Mouse (Mus musculus) brain, embryonic 14.5 days (tissue): Measurements from ENCODE around the gene H2al1c. TPM values are rescaled to one million over a fixed set of nuclear protein-coding genes. Genes with fewer than 3 reads are reported as not detected.
"Not testable (repeated sequence)": the region's sequence is repeated elsewhere in the genome, so short reads cannot be mapped to it uniquely, and the experiment has no call there.

Experiments used
- DNase-seq: peaks from one replicate; pipeline ENCODE4 v3.0.0-alpha.2; 2011; ENCODE audit warnings: low read depth
- CTCF ChIP-seq: fragments of 200-500 bp; IDR thresholded peaks from 2 replicates; pipeline ENCODE4 v1.5.1; 2012; ENCODE audit warnings: inconsistent platforms, mild to moderate bottlenecking, moderate library complexity, borderline replicate concordance; ENCODE audit not compliant: insufficient read depth, insufficient read length; ENCODE audit errors: extremely low read depth
- POLR2A ChIP-seq: fragments of 200-500 bp; IDR thresholded peaks from 2 replicates; pipeline ENCODE4 v1.6.1; 2012; ENCODE audit warnings: mild to moderate bottlenecking, inconsistent platforms, borderline replicate concordance; ENCODE audit not compliant: poor library complexity, insufficient read depth, insufficient read length, severe bottlenecking; ENCODE audit errors: extremely low read depth
- polyA plus RNA-seq: library from polyadenylated mRNA; depleted of rRNA; stranded (reverse); fragments of >200 nt; gene quantifications from 2 replicates; pipeline ENCODE4 v1.2.3, GENCODE M21; 2012; rRNA removed

The H2al1c gene
- polyA plus RNA-seq: not detected in 2 replicates

DNA sequence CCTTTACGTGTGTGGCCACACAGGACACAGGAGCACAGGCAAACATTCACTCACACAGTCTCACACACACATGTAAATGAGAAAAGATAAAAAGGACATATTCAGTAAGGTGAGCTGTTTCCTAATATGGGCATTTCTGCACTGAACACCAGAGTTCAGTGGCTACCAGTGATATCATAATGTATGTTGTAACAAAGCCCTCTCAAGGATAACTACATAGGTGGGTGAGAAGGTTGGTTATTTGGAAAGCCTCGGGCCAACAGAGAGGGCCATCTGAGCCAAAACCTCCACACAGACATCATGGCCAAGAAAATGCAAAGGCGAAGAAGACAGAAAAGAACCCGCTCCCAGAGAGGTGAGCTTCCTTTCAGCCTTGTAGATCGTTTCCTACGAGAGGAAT is at the start of gene H2al1c:
TSS of gene H2al1c (plus strand) at position 301 of the 400 bp plus-strand sequence.
- not testable (repeated sequence) for DNase-seq

DNA sequence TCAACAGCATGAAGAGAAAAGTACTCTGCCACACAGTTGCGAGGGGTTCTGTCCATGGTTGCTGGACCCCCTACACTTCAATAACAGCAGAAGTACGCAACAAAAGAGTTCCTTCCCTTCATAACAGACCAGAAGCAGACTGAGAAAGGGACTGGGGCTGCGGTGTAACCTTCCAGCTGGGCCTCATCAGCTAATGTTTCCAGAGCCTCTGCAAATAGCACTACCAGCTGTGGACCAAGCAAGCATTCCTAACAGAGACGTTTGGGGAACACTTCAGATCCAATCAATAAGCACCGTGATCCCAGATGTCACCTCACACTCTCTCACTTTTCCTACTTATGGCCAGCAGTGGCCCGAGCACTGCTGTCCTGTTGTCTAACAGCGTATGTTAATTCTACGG is 40.5 kb upstream of the H2al1c start:
- DNase-seq: no peak
- no peak for TF ChIP-seq CTCF

DNA sequence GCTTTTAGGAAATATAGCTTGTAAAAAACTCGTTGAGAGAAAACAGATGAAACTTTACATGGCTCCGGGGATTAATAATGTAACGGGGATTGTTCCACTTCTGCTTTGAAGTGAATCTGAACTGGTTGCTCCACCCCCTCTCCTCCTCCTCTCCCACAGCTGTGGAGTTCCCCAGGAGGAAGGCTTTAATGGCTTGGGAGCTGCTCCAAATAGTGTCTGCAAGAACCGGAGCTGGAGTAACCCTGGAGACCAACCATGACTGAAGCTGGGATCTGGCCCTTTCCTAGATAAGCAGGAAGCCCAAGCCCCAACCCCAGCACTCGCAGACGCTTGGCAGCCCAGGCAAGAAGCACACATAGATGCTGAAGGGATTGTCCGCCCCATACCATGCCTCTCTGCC is 37.7 kb upstream of the H2al1c start:
- DNase-seq: no peak
- TF ChIP-seq POLR2A (no peak), CTCF (no peak)

DNA sequence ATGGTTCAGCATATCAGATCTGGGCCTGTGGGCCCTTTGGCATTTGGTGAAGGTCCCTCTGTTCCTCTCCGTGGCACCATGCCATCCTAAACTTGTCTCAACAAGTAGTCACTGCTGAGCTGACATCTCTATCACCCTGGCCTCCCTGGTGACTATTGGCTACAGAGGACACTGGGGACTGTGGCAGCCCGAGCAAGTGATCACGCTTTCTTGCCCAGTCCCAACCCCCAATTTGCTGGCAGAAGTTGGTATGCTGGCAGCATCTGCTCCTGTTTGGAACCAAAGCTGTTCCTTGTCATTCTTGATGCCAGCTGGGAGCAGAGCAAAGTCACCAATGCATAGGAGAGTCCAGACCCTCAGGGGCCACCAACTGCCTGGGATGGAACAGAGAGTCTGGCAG is 36.4 kb upstream of the H2al1c start:
- TF ChIP-seq CTCF (no peak), POLR2A (no peak)
- peak; percentile 68 for DNase-seq

DNA sequence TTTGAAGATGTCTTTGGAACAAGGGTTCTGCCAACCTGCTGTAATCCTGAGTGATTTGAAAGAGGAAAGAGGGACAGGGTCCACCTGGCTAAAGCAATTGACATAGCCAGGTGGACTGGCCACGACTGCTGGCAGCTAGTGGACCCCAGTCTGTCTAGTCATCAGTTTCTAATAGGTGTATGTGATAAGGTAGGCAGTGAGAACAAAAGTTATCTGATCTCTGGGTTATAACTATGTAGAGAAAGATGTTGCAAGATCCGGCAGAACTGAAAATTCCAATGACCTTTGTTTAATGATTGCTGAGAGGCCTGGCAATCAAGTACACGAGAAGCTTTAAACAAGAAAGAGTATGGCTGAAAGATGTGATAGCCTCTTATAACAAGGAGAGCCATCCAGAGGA is 32.3 kb upstream of the H2al1c start:
- TF ChIP-seq POLR2A (no peak), CTCF (no peak)
- DNase-seq: no peak

DNA sequence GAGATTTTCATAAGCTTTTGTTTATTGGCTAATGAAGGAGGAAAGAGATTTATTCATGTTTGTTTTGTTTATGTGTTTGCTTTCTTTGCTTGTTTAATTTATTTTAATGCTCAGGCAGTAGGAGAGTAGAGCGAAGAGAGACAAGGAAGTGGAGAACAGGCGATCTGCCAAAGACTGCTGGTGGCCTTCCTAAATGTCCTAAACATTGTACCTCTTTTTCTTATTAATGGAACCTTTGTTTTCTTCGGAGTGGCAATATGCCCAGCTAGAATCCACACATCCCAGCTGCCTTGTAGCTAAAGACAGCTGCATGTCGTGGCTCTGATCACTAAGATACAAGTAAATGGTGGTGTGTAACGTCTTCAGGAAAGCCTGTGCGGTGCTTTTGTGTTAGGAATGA is 28.4 kb upstream of the H2al1c start:
- no peak for TF ChIP-seq POLR2A
- no peak for TF ChIP-seq CTCF
- no peak for DNase-seq

DNA sequence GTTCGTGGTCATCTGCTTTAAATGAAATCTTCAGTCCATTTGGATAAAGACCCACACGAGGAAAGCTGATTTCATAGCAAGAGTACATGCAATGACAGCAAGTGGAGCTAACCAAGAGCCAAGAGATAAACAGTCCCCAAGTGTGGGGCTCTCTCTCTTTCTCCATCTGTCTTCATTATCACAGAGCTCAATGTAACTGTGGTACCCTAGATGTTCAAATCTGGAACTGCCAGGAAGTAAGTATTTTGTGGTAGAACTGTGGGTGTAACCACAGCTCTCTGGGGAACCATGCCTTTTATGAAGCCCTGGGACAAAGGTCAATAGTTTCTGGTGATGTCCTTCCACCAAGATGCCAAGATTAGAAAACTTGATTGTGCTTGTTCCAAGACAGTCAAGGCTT is 24.7 kb upstream of the H2al1c start:
- TF ChIP-seq CTCF (no peak), POLR2A (no peak)
- no peak for DNase-seq

DNA sequence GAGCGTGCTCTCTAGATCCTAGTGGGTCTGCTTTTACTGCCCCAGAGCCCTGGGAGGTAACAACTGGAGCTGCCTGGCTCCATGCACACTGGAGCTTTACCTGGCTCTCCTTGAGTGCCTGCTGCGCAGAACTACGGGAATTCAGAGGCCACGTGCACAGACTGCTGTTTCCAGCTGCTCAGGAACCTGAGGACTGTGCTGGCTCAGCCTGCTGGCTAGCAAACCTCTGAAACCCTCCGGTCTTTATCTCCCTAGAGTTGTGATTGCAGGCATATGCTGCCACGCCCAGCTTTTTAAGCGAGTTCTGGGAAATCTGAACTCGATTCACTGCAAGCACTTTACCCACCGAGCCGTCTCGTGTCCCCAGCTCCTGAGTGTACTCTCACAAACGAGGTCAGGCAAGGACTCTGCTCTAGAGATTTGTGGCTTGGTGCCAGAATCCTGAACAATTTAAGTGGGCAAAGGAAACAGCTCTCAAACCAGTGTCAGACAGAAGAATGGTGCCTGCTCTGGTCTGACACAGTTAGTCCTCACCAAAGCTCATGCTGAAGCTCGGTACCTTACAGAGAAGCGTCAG is 17.1 kb upstream of the H2al1c start:
- TF ChIP-seq POLR2A (no peak), CTCF (no peak)
- peak; percentile 22 for DNase-seq

DNA sequence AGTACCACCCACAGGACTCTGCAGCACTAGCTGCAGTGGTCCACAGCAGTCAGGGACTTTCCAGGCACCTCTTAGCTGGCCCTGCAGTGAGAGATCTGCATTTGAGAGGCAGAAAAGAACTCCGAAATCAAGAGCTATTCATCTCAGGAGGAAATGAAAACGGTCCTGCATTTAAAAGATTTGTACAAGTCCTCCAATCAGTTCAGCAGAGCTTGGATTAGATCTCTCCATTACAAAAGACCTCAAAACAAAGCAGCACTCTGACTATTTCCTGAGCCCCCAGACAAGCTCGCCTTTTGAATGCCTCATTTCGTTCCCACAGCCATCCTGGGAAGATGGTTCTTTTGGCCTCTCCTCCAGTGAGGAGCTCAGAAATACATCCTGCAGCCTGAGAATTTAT is 16.2 kb upstream of the H2al1c start:
- DNase-seq: peak; percentile 3
- TF ChIP-seq POLR2A (no peak), CTCF (no peak)

DNA sequence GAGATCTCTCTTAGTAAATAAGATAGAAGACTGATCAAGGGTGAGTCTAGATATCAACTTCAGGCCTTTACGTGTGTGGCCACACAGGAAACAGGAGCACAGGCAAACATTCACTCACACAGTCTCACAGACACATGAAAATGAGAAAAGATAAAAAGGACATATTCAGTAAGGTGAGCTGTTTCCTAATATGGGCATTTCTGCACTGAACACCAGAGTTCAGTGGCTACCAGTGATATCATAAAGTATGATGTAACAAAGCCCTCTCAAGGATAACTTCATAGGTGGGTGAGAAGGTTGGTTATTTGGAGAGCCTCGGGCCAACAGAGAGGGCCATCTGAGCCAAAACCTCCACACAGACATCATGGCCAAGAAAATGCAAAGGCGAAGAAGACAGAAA is 6.5 kb upstream of the H2al1c start, which contains the start of gene H2al1a:
TSS of gene H2al1a (plus strand) at position 301 of the 400 bp plus-strand sequence.
- not testable (repeated sequence) for DNase-seq

DNA sequence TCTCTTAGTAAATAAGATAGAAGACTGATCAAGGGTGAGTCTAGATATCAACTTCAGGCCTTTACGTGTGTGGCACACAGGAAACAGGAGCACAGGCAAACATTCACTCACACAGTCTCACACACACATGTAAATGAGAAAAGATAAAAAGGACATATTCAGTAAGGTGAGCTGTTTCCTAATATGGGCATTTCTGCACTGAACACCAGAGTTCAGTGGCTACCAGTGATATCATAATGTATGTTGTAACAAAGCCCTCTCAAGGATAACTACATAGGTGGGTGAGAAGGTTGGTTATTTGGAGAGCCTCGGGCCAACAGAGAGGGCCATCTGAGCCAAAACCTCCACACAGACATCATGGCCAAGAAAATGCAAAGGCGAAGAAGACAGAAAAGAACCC is 3.3 kb upstream of the H2al1c start, which contains the start of gene H2al1b:
TSS of gene H2al1b (plus strand) at position 301 of the 400 bp plus-strand sequence.
- DNase-seq: not testable (repeated sequence)

DNA sequence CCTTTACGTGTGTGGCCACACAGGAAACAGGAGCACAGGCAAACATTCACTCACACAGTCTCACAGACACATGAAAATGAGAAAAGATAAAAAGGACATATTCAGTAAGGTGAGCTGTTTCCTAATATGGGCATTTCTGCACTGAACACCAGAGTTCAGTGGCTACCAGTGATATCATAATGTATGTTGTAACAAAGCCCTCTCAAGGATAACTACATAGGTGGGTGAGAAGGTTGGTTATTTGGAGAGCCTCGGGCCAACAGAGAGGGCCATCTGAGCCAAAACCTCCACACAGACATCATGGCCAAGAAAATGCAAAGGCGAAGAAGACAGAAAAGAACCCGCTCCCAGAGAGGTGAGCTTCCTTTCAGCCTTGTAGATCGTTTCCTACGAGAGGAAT is 3.1 kb downstream of the H2al1c start, which contains the start of gene H2al1d:
TSS of gene H2al1d (plus strand) at position 301 of the 400 bp plus-strand sequence.
- DNase-seq: not testable (repeated sequence)

DNA sequence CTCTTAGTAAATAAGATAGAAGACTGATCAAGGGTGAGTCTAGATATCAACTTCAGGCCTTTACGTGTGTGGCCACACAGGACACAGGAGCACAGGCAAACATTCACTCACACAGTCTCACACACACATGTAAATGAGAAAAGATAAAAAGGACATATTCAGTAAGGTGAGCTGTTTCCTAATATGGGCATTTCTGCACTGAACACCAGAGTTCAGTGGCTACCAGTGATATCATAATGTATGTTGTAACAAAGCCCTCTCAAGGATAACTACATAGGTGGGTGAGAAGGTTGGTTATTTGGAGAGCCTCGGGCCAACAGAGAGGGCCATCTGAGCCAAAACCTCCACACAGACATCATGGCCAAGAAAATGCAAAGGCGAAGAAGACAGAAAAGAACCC is 6.2 kb downstream of the H2al1c start, which contains the start of gene H2al1e:
TSS of gene H2al1e (plus strand) at position 301 of the 400 bp plus-strand sequence.
- DNase-seq: not testable (repeated sequence)

DNA sequence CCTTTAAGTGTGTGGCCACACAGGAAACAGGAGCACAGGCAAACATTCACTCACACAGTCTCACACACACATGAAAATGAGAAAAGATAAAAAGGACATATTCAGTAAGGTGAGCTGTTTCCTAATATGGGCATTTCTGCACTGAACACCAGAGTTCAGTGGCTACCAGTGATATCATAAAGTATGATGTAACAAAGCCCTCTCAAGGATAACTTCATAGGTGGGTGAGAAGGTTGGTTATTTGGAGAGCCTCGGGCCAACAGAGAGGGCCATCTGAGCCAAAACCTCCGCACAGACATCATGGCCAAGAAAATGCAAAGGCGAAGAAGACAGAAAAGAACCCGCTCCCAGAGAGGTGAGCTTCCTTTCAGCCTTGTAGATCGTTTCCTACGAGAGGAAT is 9.4 kb downstream of the H2al1c start, which contains the start of gene H2al1f:
TSS of gene H2al1f (plus strand) at position 301 of the 400 bp plus-strand sequence.
- not testable (repeated sequence) for DNase-seq

DNA sequence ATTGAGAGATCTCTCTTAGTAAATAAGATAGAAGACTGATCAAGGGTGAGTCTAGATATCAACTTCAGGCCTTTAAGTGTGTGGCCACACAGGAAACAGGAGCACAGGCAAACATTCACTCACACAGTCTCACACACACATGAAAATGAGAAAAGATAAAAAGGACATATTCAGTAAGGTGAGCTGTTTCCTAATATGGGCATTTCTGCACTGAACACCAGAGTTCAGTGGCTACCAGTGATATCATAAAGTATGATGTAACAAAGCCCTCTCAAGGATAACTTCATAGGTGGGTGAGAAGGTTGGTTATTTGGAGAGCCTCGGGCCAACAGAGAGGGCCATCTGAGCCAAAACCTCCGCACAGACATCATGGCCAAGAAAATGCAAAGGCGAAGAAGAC is 12.5 kb downstream of the H2al1c start, which contains the start of gene H2al1g:
TSS of gene H2al1g (plus strand) at position 301 of the 400 bp plus-strand sequence.
- not testable (repeated sequence) for DNase-seq

DNA sequence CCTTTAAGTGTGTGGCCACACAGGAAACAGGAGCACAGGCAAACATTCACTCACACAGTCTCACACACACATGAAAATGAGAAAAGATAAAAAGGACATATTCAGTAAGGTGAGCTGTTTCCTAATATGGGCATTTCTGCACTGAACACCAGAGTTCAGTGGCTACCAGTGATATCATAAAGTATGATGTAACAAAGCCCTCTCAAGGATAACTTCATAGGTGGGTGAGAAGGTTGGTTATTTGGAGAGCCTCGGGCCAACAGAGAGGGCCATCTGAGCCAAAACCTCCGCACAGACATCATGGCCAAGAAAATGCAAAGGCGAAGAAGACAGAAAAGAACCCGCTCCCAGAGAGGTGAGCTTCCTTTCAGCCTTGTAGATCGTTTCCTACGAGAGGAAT is 15.7 kb downstream of the H2al1c start, which contains the start of gene H2al1h:
TSS of gene H2al1h (plus strand) at position 301 of the 400 bp plus-strand sequence.
- DNase-seq: not testable (repeated sequence)

DNA sequence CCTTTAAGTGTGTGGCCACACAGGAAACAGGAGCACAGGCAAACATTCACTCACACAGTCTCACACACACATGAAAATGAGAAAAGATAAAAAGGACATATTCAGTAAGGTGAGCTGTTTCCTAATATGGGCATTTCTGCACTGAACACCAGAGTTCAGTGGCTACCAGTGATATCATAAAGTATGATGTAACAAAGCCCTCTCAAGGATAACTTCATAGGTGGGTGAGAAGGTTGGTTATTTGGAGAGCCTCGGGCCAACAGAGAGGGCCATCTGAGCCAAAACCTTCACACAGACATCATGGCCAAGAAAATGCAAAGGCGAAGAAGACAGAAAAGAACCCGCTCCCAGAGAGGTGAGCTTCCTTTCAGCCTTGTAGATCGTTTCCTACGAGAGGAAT is 18.9 kb downstream of the H2al1c start, which contains the start of gene H2al1i:
TSS of gene H2al1i (plus strand) at position 301 of the 400 bp plus-strand sequence.
- not testable (repeated sequence) for DNase-seq

DNA sequence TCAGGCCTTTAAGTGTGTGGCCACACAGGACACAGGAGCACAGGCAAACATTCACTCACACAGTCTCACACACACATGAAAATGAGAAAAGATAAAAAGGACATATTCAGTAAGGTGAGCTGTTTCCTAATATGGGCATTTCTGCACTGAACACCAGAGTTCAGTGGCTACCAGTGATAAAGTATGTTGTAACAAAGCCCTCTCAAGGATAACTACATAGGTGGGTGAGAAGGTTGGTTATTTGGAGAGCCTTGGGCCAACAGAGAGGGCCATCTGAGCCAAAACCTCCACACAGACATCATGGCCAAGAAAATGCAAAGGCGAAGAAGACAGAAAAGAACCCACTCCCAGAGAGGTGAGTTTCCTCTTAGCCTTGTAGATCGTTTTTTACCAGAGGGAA is 22.1 kb downstream of the H2al1c start, which contains the start of gene H2al1j:
TSS of gene H2al1j (plus strand) at position 301 of the 400 bp plus-strand sequence.
- DNase-seq: not testable (repeated sequence)
